Mouse (Mus musculus) cortical plate, adult 2 months (tissue): Measurements from ENCODE around the gene Cttnbp2nl.

Experiments used
- CTCF ChIP-seq: fragments of 200-500 bp; IDR thresholded peaks from 2 replicates; pipeline ENCODE4 v1.5.1; 2011; ENCODE audit warnings: mild to moderate bottlenecking, control low read depth, low read length; ENCODE audit not compliant: insufficient read depth; ENCODE audit errors: extremely low read depth
- POLR2A ChIP-seq: fragments of 200-500 bp; IDR thresholded peaks from 2 replicates; pipeline ENCODE4 v1.6.1; 2011; ENCODE audit warnings: mild to moderate bottlenecking, low read length, control low read depth; ENCODE audit not compliant: insufficient read depth; ENCODE audit errors: extremely low read depth

GRCm38 (mm10) chr3:105016204-105016603, 36.7 kb downstream of the Cttnbp2nl start:
- TF ChIP-seq CTCF (no peak), POLR2A (no peak)
